Mouse (Mus musculus) small intestine, adult 2 months (tissue): ENCODE measurements around the gene Ubqln4.

Experiments
- CTCF ChIP-seq: fragments of 200-500 bp; IDR thresholded peaks from 2 replicates; pipeline ENCODE4 v1.5.1; 2012; ENCODE audit warnings: low read depth, mild to moderate bottlenecking, control low read depth, inconsistent platforms, low read length, moderate library complexity, mixed read lengths; ENCODE audit not compliant: insufficient replicate concordance, insufficient read length; ENCODE audit errors: extremely low read depth
- POLR2A ChIP-seq: fragments of 200-500 bp; IDR thresholded peaks from 2 replicates; pipeline ENCODE4 v1.6.1; 2012; ENCODE audit warnings: low read depth, mild to moderate bottlenecking, control low read depth, inconsistent platforms, low read length, moderate library complexity

GRCm38 (mm10) chr3:88513546-88514115 lies 39.9 kb upstream of the Ubqln4 start:
- TF ChIP-seq CTCF (no peak), POLR2A (no peak)
